Mouse (Mus musculus) limb, embryonic 14.5 days (tissue): Measurements from ENCODE around the gene Alkal2. TPM values are rescaled to one million over a fixed set of nuclear protein-coding genes. Genes with fewer than 3 reads are reported as not detected.
A peak's percentile ranks its signal among the peaks of the same experiment; 100 is the strongest.

Experiments
- ATAC-seq: fragments of 200-750 bp; cut with Nextera tagmentation; 2 replicates; pipeline ENCODE4 v1.8.0; 2017; ENCODE audit warnings: low read depth, moderate number of reproducible peaks, moderate TSS enrichment; ENCODE audit not compliant: low FRiP score
- DNase-seq: peaks from one replicate; pipeline ENCODE4 v3.0.0-alpha.2; 2015; ENCODE audit warnings: low spot score
- H3K27ac ChIP-seq: fragments of 300-500 bp; sonication (generic); replicated peaks from 2 replicates; pipeline ENCODE4 v1.5.1; 2014; ENCODE audit warnings: low read depth, mild to moderate bottlenecking, low read length, moderate library complexity, mixed read lengths
- H3K27me3 ChIP-seq: fragments of 300-500 bp; sonication (generic); 2 replicates; pipeline ENCODE4 v1.6.1; 2014; ENCODE audit warnings: low read length, mixed read lengths; ENCODE audit not compliant: control insufficient read depth, insufficient read depth
- H3K36me3 ChIP-seq: fragments of 300-500 bp; sonication (generic); 2 replicates; pipeline ENCODE4 v1.6.1; 2014; ENCODE audit warnings: mild to moderate bottlenecking, low read length, moderate library complexity, mixed read lengths; ENCODE audit not compliant: control insufficient read depth, insufficient read depth
- H3K4me1 ChIP-seq: fragments of 300-500 bp; sonication (generic); 2 replicates; pipeline ENCODE4 v1.6.1; 2014; ENCODE audit warnings: antibody characterized with exemption, low read length, mixed read lengths; ENCODE audit not compliant: control insufficient read depth, insufficient read depth
- H3K4me2 ChIP-seq: fragments of 300-500 bp; sonication (generic); replicated peaks from 2 replicates; pipeline ENCODE4 v1.6.1; 2014; ENCODE audit warnings: low read depth, mild to moderate bottlenecking, low read length, moderate library complexity; ENCODE audit not compliant: severe bottlenecking
- H3K4me3 ChIP-seq: fragments of 300-500 bp; sonication (generic); replicated peaks from 2 replicates; pipeline ENCODE4 v1.5.1; 2014; ENCODE audit warnings: low read length
- H3K9ac ChIP-seq: fragments of 300-500 bp; sonication (generic); 2 replicates; pipeline ENCODE4 v1.6.1; 2014; ENCODE audit warnings: mild to moderate bottlenecking, low read depth, low read length, moderate library complexity; ENCODE audit not compliant: severe bottlenecking
- H3K9me3 ChIP-seq: fragments of 300-500 bp; sonication (generic); 2 replicates; pipeline ENCODE4 v1.6.1; 2016; ENCODE audit warnings: low read length; ENCODE audit not compliant: control insufficient read depth
- POLR2A ChIP-seq: fragments of 200-500 bp; IDR thresholded peaks from 2 replicates; pipeline ENCODE4 v1.8.0; 2012; ENCODE audit warnings: inconsistent platforms, mild to moderate bottlenecking, moderate library complexity, borderline replicate concordance; ENCODE audit not compliant: insufficient read depth, insufficient read length; ENCODE audit errors: extremely low read depth
- WGBS: fragments of 180-500 bp; shearing (Covaris S2); extraction: QIAGEN DNeasy Blood & Tissue Kit; methylation state at CpG from one replicate; pipeline ENCODE4 v1.1.7; 2014; 5-methylcytosine and 5-hydroxymethylcytosine counted together
- polyA plus RNA-seq, 2 experiments: library from polyadenylated mRNA; depleted of rRNA in 1 of 2; stranded (reverse) in 1 of 2; unstranded in 1 of 2; fragments of >200 nt; fragmentation: Nextera tagmentation in 1 of 2; extraction: Ambion mirVana in 1 of 2; gene quantifications; 2 replicates each; pipeline versions ENCODE4 v1.2.1 to v1.2.3; 2012 to 2014

Alkal2 gene
- polyA plus RNA-seq, 2 experiments: 2.1 TPM

GRCm38 (mm10) chr12:30885891-30886290 lies 1.8 kb downstream of the Alkal2 start:
- no peak for ATAC-seq
- peaks cover 42% of the 10 kb centered on the region for H3K27me3 ChIP-seq
- no peaks in the 10 kb centered on the region for H3K4me1 ChIP-seq
- TF ChIP-seq POLR2A: no peak
- H3K9ac ChIP-seq: no peak overlapping the region
- no peak overlapping the region for H3K4me2 ChIP-seq
- DNase-seq: no peak
- H3K27ac ChIP-seq: no peak overlapping the region
- no peak overlapping the region for H3K4me3 ChIP-seq
- WGBS: 74% methylated on average over 6 of the region's 6 CpGs
- no peaks in the 10 kb centered on the region for H3K9me3 ChIP-seq
- H3K36me3 ChIP-seq: no peaks in the 10 kb centered on the region

- H3K9ac ChIP-seq: no peak overlapping the region
- no peak overlapping the region for H3K27ac ChIP-seq
- WGBS: 88% methylated on average over 4 of the region's 4 CpGs
- no peaks in the 10 kb centered on the region for H3K4me1 ChIP-seq
- ATAC-seq: no peak
- H3K36me3 ChIP-seq: 0 out of 2 replicates have a peak, but pooled peaks cover 3% of the 10 kb centered on the region
- H3K9me3 ChIP-seq: no peaks in the 10 kb centered on the region
- no peak for TF ChIP-seq POLR2A
- no peak overlapping the region for H3K4me3 ChIP-seq
- H3K27me3 ChIP-seq: peaks cover 32% of the 10 kb centered on the region
- H3K4me2 ChIP-seq: no peak overlapping the region
- DNase-seq: no peak
Observed at GRCm38 (mm10) chr12:30888003-30888402, 3.9 kb downstream of the Alkal2 start.

- H3K4me1 ChIP-seq: no peaks in the 10 kb centered on the region
- H3K9ac ChIP-seq: no peak overlapping the region
- ATAC-seq (no peak), DNase-seq (peak; percentile 86)
- TF ChIP-seq POLR2A: no peak
- H3K9me3 ChIP-seq: no peaks in the 10 kb centered on the region
- no peak overlapping the region for H3K4me3 ChIP-seq
- H3K36me3 ChIP-seq: peaks cover 12% of the 10 kb centered on the region
- no peak overlapping the region for H3K27ac ChIP-seq
- peaks cover 12% of the 10 kb centered on the region for H3K27me3 ChIP-seq
- 35% methylated on average over 5 of the region's 5 CpGs for WGBS
- H3K4me2 ChIP-seq: no peak overlapping the region
Observed at GRCm38 (mm10) chr12:30890067-30890466, 5.9 kb downstream of the Alkal2 start.

GRCm38 (mm10) chr12:30891438-30891837 lies 7.3 kb downstream of the Alkal2 start:
- H3K4me2 ChIP-seq: no peak overlapping the region
- no peak for DNase-seq
- H3K27ac ChIP-seq: no peak overlapping the region
- H3K9me3 ChIP-seq: no peaks in the 10 kb centered on the region
- no peak for ATAC-seq
- H3K4me3 ChIP-seq: no peak overlapping the region
- no peak overlapping the region for H3K9ac ChIP-seq
- H3K27me3 ChIP-seq: no peaks in the 10 kb centered on the region
- H3K4me1 ChIP-seq: no peaks in the 10 kb centered on the region
- no peak for TF ChIP-seq POLR2A
- WGBS: 81% methylated on average over 7 of the region's 7 CpGs
- H3K36me3 ChIP-seq: peaks cover 14% of the 10 kb centered on the region

GRCm38 (mm10) chr12:30897039-30897438 lies 12.9 kb downstream of the Alkal2 start:
- no peak for TF ChIP-seq POLR2A
- H3K27ac ChIP-seq: no peak overlapping the region
- WGBS: 93% methylated on average over 4 of the region's 4 CpGs
- ATAC-seq (no peak), DNase-seq (no peak)
- no peaks in the 10 kb centered on the region for H3K27me3 ChIP-seq
- no peaks in the 10 kb centered on the region for H3K4me1 ChIP-seq
- peaks cover 36% of the 10 kb centered on the region for H3K36me3 ChIP-seq
- no peak overlapping the region for H3K4me2 ChIP-seq
- no peaks in the 10 kb centered on the region for H3K9me3 ChIP-seq
- H3K4me3 ChIP-seq: no peak overlapping the region
- no peak overlapping the region for H3K9ac ChIP-seq

GRCm38 (mm10) chr12:30908658-30909057 lies 24.5 kb downstream of the Alkal2 start:
- H3K4me1 ChIP-seq: peaks cover 9% of the 10 kb centered on the region; the same call in 1 of the 2 replicates
- H3K27ac ChIP-seq: no peak overlapping the region
- DNase-seq (no peak), ATAC-seq (no peak)
- peaks cover 12% of the 10 kb centered on the region for H3K36me3 ChIP-seq
- no peak overlapping the region for H3K4me2 ChIP-seq
- no peak overlapping the region for H3K9ac ChIP-seq
- H3K4me3 ChIP-seq: no peak overlapping the region
- H3K9me3 ChIP-seq: no peaks in the 10 kb centered on the region
- H3K27me3 ChIP-seq: no peaks in the 10 kb centered on the region
- WGBS: 87% methylated on average over 1 of the region's 1 CpGs
- TF ChIP-seq POLR2A: no peak
